Mouse (Mus musculus) E14TG2a.4 (cell line): Measurements from ENCODE around the gene Herc1.

ENCODE experiments used
- CTCF ChIP-seq: conservative IDR thresholded peaks from 2 replicates; pipeline ENCODE4 v1.5.1; 2014; ENCODE audit warnings: low read length
- NANOG ChIP-seq: IDR thresholded peaks from 2 replicates; pipeline ENCODE4 v1.6.1; 2014; ENCODE audit warnings: borderline replicate concordance, low read length, mixed read lengths
- POU5F1 ChIP-seq: IDR thresholded peaks from 2 replicates; pipeline ENCODE4 v1.6.1; 2014; ENCODE audit warnings: low read length, borderline replicate concordance

DNA sequence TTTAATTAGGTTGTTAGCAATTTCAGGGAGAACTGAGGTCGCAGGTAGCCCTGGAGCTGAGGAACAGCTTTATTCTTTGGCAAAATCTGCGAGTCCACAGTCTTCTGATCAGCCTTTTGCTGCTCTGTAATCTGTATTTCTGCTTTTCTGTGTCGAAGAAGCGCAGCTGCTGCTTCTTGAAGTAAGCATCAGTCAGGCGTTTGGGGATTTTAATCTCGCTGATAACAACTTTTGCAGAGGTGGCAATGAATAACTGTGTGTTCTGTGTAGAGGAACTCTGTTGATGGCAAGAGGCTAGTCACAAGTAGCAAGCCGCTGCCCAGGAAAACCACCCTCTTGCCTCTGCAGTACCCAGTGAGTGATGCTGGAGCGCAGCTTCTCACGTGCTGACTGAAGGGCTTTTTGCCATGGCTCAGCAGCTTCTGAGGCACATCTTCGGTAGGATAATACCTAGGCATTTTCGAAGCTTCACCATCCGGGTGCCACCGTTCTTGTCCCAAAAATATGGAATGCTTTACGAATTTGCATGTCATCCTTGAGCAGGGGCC lies 10.0 kb downstream of the Herc1 start:
- TF ChIP-seq CTCF (no peak), POU5F1 (no peak), NANOG (no peak)
